Mouse (Mus musculus): ENCODE data around the gene Hsd17b14. TPM values are rescaled to one million over a fixed set of nuclear protein-coding genes. Genes with fewer than 3 reads are reported as not detected.
"Not testable (repeated sequence)": the region's sequence is repeated elsewhere in the genome, so short reads cannot be mapped to it uniquely, and the experiment has no call there.

The Hsd17b14 gene
- polyA plus RNA-seq (2014; fragmentation: Nextera tagmentation; extraction: Ambion mirVana) = 0.78 and 1.1 TPM in 2 replicates

DNA sequence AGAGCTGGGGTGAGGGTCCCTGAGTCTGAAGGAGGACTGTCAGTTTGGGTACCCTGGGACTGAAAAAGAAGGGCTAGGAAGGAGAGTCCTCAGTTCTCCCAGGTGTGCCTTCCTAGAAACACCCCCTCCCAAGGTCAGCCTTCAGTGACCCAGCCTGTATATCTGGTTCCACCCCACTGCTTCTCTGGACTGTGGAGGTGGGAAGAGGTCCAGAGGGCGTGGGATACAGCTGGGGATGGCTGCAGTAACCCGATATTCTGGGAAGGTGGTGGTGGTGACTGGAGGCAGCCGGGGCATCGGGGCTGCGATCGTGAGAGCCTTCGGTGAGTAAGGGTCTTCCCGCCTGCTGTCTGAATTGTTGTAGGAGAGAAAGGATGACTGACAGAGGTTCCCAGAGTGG, at the start of gene Hsd17b14:
Gene Hsd17b14, plus strand, starts transcription at position 150 of the 400 bp plus-strand sequence.
- Histone ChIP-seq H3K4me2 (ENCODE audit: low read depth) (no peak within 1 kb of the TSS), H3K4me1 (ENCODE audit: control insufficient read depth, insufficient read depth, low read length) (no peaks in the 10 kb centered on the region), H3K9me3 (ENCODE audit: control insufficient read depth, low read length) (no peaks in the 10 kb centered on the region), H3K4me3 (ENCODE audit: low read depth, low read length) (no peak within 1 kb of the TSS), H3K9ac (ENCODE audit: low read length) (no peak within 1 kb of the TSS), H3K27me3 (ENCODE audit: control insufficient read depth, insufficient read depth, low read length) (no peaks in the 10 kb centered on the region), H3K27ac (ENCODE audit: low read depth, low read length) (no peak within 1 kb of the TSS), H3K36me3 (ENCODE audit: control insufficient read depth, insufficient read depth, low read length) (no peaks in the 10 kb centered on the region)
- no peak for DNase-seq (ENCODE audit: low spot score)
- no peak for ATAC-seq (ENCODE audit: insufficient read depth, low FRiP score, low TSS enrichment)
- whole genome bisulfite sequencing = 40% methylated on average over 8 of the region's 8 CpGs

DNA sequence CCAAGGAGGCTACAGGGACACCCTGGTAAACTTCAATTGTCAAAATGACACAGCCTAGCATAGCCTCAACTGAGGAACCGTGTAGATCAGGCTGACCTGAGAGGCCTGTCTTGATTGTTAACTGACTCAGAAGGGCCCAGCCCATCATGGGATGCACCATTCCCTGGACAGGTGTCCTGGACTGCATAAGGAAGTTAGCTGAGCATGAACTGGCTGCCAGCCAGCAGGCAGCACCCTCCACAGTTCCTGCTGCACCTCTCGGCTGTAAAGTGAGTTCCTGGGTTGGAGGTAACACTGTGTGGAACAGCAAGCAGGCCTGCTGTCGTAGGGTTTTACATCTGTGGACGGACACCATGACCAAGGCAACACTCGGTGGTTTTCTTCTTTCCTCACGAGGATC, 47.1 kb upstream of the Hsd17b14 start:
- WGBS = 93% methylated on average over 6 of the region's 6 CpGs
- H3K4me1 ChIP-seq (ENCODE audit: control insufficient read depth, insufficient read depth, low read length) = peaks cover 6% of the 10 kb centered on the region; the same call in 1 of the 2 replicates
- H3K27me3 ChIP-seq (ENCODE audit: control insufficient read depth, insufficient read depth, low read length) = no peaks in the 10 kb centered on the region
- H3K9me3 ChIP-seq (ENCODE audit: control insufficient read depth, low read length) = no peaks in the 10 kb centered on the region
- H3K4me2 ChIP-seq (ENCODE audit: low read depth) = no peak overlapping the region
- DNase-seq (ENCODE audit: low spot score) (no peak), ATAC-seq (ENCODE audit: insufficient read depth, low FRiP score, low TSS enrichment) (no peak)
- no peaks in the 10 kb centered on the region for H3K36me3 ChIP-seq (ENCODE audit: control insufficient read depth, insufficient read depth, low read length)
- H3K4me3 ChIP-seq (ENCODE audit: low read depth, low read length) = no peak overlapping the region
- H3K27ac ChIP-seq (ENCODE audit: low read depth, low read length) = no peak overlapping the region
- H3K9ac ChIP-seq (ENCODE audit: low read length) = no peak overlapping the region

DNA sequence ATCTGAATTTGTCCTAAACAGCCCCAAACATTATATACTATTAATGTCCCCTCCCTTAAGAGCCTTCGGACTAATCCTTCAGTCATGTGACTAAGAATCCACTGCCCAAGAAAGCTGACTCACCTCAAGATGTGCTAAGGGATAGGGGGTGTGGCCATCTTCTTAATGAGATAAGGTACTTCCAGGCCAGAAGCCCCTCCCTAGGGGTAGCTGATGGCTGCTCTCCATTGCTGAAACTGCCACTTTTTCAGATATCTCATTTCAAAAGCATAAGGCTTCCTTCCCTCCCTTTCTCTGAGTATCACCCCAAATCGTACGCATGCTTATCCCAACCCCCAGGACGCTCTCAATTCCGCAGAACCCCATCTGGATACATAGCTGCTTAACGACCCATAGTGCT, 46.1 kb upstream of the Hsd17b14 start:
- no peak for DNase-seq (ENCODE audit: low spot score)
- WGBS = 94% methylated on average over 6 of the region's 6 CpGs
- no peak overlapping the region for H3K27ac ChIP-seq (ENCODE audit: low read depth, low read length)
- H3K4me2 ChIP-seq (ENCODE audit: low read depth) = no peak overlapping the region
- no peaks in the 10 kb centered on the region for H3K27me3 ChIP-seq (ENCODE audit: control insufficient read depth, insufficient read depth, low read length)
- ATAC-seq (ENCODE audit: insufficient read depth, low FRiP score, low TSS enrichment) = no peak
- no peaks in the 10 kb centered on the region for H3K9me3 ChIP-seq (ENCODE audit: control insufficient read depth, low read length)
- H3K4me3 ChIP-seq (ENCODE audit: low read depth, low read length) = no peak overlapping the region
- no peak overlapping the region for H3K9ac ChIP-seq (ENCODE audit: low read length)
- H3K4me1 ChIP-seq (ENCODE audit: control insufficient read depth, insufficient read depth, low read length) = peaks cover 6% of the 10 kb centered on the region; the same call in 1 of the 2 replicates
- H3K36me3 ChIP-seq (ENCODE audit: control insufficient read depth, insufficient read depth, low read length) = no peaks in the 10 kb centered on the region

DNA sequence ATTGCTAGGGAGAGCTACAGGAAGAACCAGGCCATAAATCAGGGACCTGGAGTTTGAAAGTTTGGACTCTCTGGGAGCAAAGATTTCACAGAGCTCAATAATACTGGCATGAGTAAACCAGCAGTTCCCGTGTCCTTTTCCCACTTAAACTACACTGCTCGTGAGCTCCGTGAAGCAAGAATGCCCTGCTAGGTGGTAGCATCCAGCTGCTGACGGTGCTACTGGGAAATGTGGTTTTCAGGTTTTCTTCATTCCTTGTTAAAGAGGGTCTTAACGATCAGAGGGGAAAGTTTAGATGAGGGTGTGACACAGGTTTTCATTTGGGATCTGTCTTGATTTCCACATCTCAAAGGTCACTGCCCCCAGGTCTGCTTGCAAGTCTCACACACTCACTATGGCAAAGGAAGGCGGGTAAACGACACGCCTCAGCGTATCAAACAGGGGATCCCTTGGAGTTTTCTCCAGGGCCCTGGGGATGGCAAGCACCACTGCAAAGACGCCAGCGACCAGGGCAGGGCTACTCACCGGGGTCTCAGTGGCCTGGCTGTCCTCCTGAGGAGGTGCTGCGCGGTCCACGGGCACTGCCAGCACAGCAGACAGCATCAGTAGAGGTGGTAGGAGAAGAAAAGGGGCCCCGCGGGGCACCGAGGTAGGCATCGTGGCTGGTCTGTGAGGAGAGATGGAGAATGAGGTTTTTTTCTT, 45.4 kb upstream of the Hsd17b14 start:
- Histone ChIP-seq H3K9ac (ENCODE audit: low read length) (peak overlapping the region; percentile 53), H3K4me3 (ENCODE audit: low read depth, low read length) (peak overlapping the region; percentile 52), H3K4me2 (ENCODE audit: low read depth) (peak overlapping the region; percentile 55), H3K27ac (ENCODE audit: low read depth, low read length) (no peak overlapping the region), H3K9me3 (ENCODE audit: control insufficient read depth, low read length) (no peaks in the 10 kb centered on the region), H3K27me3 (ENCODE audit: control insufficient read depth, insufficient read depth, low read length) (no peaks in the 10 kb centered on the region), H3K4me1 (ENCODE audit: control insufficient read depth, insufficient read depth, low read length) (peaks cover 6% of the 10 kb centered on the region; the same call in 1 of the 2 replicates), H3K36me3 (ENCODE audit: control insufficient read depth, insufficient read depth, low read length) (no peaks in the 10 kb centered on the region)
- no peak for DNase-seq (ENCODE audit: low spot score)
- 37% methylated on average over 19 of the region's 19 CpGs for WGBS
- no peak for ATAC-seq (ENCODE audit: insufficient read depth, low FRiP score, low TSS enrichment)

DNA sequence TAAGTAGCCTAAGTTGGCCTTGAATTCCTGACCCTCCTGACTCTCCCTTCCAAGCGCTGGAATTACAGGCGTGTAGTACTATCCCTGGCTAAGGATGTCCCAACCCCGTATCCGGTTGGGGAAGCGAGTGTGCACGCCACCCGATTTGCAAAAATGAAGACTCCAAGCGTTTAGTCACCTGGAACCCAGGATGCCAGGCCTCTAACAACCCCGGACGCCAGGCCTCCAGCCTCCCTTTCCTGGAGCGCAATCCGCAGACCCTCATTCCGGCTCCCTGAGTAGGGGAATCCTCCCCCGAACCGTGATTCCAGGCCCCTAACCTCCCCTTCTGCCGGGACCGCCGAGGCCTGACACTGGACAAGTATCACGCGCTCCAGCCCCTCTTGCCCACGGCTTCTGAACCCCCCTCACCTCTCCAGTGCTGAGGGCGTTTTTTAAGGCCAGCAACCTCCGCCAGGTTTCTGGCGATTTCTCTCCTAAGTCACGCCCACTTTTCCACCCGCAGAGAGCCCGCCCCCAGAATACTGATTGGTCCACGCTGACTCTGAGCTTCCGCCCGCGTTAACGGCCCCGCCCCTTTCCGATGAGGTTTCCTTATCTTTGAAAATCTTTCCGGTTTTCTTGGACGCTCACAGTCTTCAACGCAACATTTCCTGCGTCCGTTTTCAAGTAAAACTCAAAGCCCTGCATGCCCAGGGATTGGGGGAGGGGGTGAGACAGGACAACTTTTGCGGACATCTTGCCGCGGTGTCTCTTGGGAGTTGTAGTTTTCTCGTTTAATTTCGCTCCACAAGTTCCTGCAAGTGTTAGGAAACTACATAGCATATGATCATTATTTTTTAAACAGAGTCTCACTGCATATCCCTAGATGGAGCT, 44.5 kb upstream of the Hsd17b14 start, which contains the start of gene Nucb1:
Gene Nucb1, minus strand, starts transcription at position 495 of the 876 bp plus-strand sequence.
- no peaks in the 10 kb centered on the region for H3K27me3 ChIP-seq (ENCODE audit: control insufficient read depth, insufficient read depth, low read length)
- H3K36me3 ChIP-seq (ENCODE audit: control insufficient read depth, insufficient read depth, low read length) = no peaks in the 10 kb centered on the region
- WGBS = under 1% methylated on average over 44 of the region's 44 CpGs
- peaks cover 6% of the 10 kb centered on the region; the same call in 1 of the 2 replicates for H3K4me1 ChIP-seq (ENCODE audit: control insufficient read depth, insufficient read depth, low read length)
- peak within 1 kb of the TSS; percentile 78 for H3K27ac ChIP-seq (ENCODE audit: low read depth, low read length)
- H3K4me2 ChIP-seq (ENCODE audit: low read depth) = peak within 1 kb of the TSS; percentile 55
- H3K9me3 ChIP-seq (ENCODE audit: control insufficient read depth, low read length) = no peaks in the 10 kb centered on the region
- peak; percentile 81 for ATAC-seq (ENCODE audit: insufficient read depth, low FRiP score, low TSS enrichment)
- H3K9ac ChIP-seq (ENCODE audit: low read length) = peak within 1 kb of the TSS; percentile 53
- peak; percentile 94 for DNase-seq (ENCODE audit: low spot score)
- H3K4me3 ChIP-seq (ENCODE audit: low read depth, low read length) = peak within 1 kb of the TSS; percentile 52

DNA sequence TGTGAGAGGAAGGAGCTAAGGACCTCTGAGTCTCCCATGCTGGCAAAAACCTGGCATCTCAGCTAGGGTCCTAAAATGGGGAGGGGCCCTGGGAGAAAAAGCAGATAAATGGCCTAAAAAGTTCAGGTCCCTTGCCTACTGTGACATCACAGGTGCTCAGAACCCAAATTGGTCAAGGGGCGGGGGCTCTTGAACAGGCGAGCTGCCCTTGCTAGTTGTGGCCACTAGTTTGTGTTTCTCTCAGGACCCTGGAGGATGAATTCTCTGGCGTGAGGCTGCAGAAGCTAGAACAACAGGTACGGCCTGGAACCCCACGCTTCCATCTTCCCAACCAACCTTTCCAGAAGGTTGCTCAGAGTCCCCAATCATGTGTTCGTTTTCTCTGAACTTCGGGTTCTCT, 40.3 kb upstream of the Hsd17b14 start:
- H3K27me3 ChIP-seq (ENCODE audit: control insufficient read depth, insufficient read depth, low read length) = no peaks in the 10 kb centered on the region
- DNase-seq (ENCODE audit: low spot score) (no peak), ATAC-seq (ENCODE audit: insufficient read depth, low FRiP score, low TSS enrichment) (no peak)
- peaks cover 3% of the 10 kb centered on the region; the same call in 1 of the 2 replicates for H3K4me1 ChIP-seq (ENCODE audit: control insufficient read depth, insufficient read depth, low read length)
- H3K9me3 ChIP-seq (ENCODE audit: control insufficient read depth, low read length) = no peaks in the 10 kb centered on the region
- H3K4me2 ChIP-seq (ENCODE audit: low read depth) = no peak overlapping the region
- no peak overlapping the region for H3K27ac ChIP-seq (ENCODE audit: low read depth, low read length)
- no peak overlapping the region for H3K9ac ChIP-seq (ENCODE audit: low read length)
- 82% methylated on average over 7 of the region's 7 CpGs for WGBS
- no peak overlapping the region for H3K4me3 ChIP-seq (ENCODE audit: low read depth, low read length)
- no peaks in the 10 kb centered on the region for H3K36me3 ChIP-seq (ENCODE audit: control insufficient read depth, insufficient read depth, low read length)

DNA sequence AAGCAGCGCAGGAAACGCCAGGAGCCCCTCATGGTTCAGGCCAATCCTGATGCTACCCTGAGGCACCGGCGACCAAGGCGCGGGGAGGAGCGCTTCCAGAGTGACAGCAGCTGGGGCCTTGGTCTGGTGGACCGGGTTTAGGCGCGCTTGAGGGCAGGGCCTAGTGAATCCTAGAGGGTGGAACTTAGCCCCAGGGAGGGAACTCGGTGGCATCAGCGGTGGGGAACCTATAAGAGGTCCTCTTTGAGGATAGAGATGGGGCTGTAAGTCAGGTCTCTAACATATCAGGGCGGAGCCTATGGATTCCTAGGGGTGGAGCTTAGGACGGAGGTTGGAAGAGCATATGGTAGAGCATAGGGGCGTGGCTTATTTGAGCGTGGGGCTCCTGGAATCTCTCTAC, 39.3 kb upstream of the Hsd17b14 start:
- ATAC-seq (ENCODE audit: insufficient read depth, low FRiP score, low TSS enrichment) = no peak
- Histone ChIP-seq H3K36me3 (ENCODE audit: control insufficient read depth, insufficient read depth, low read length) (no peaks in the 10 kb centered on the region), H3K9ac (ENCODE audit: low read length) (no peak overlapping the region), H3K4me2 (ENCODE audit: low read depth) (0 out of 2 replicates have a peak overlapping the region, but pooled peaks have one; percentile 7), H3K9me3 (ENCODE audit: control insufficient read depth, low read length) (no peaks in the 10 kb centered on the region), H3K4me1 (ENCODE audit: control insufficient read depth, insufficient read depth, low read length) (no peaks in the 10 kb centered on the region), H3K27me3 (ENCODE audit: control insufficient read depth, insufficient read depth, low read length) (no peaks in the 10 kb centered on the region), H3K4me3 (ENCODE audit: low read depth, low read length) (no peak overlapping the region), H3K27ac (ENCODE audit: low read depth, low read length) (no peak overlapping the region)
- 26% methylated on average over 16 of the region's 16 CpGs for WGBS
- DNase-seq (ENCODE audit: low spot score) = no peak

DNA sequence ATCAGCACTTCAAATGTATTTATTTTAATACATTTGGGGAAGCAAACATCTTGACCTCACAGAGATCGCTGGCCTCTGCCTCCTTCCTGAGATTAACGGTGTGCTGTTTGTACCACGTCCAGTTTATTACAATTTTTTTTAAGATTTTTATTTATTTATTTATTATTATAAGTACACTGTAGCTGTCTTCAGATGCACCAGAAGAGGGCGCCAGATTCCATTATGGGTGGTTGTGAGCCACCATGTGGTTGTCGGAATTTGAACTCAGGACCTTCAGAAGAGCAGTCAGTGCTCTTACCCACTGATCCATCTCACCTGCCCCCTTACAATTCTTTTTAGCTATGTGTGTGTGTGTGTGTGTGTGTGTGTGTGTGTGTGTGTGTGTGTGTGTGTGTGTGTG, 37.8 kb upstream of the Hsd17b14 start:
- not testable (repeated sequence) for H3K27ac ChIP-seq (ENCODE audit: low read depth, low read length); ATAC-seq (ENCODE audit: insufficient read depth, low FRiP score, low TSS enrichment); H3K4me1 ChIP-seq (ENCODE audit: control insufficient read depth, insufficient read depth, low read length); H3K27me3 ChIP-seq (ENCODE audit: control insufficient read depth, insufficient read depth, low read length); H3K4me3 ChIP-seq (ENCODE audit: low read depth, low read length); DNase-seq (ENCODE audit: low spot score); H3K36me3 ChIP-seq (ENCODE audit: control insufficient read depth, insufficient read depth, low read length); H3K9me3 ChIP-seq (ENCODE audit: control insufficient read depth, low read length); H3K4me2 ChIP-seq (ENCODE audit: low read depth); H3K9ac ChIP-seq (ENCODE audit: low read length)
- 78% methylated on average over 5 of the region's 5 CpGs for WGBS

Data from neural tube, embryonic 11.5 days (tissue).